Mouse (Mus musculus) Patski (cell line): ENCODE measurements around the gene Stambpl1. TPM values are rescaled to one million over a fixed set of nuclear protein-coding genes. Genes with fewer than 3 reads are reported as not detected.

Source experiments
- ATAC-seq: fragments of 100-300 bp; one replicate; pipeline ENCODE4 v1.8.0; 2021
- CTCF ChIA-PET: fragments of 350-600 bp; sonication (Branson Sonifier 250); formaldehyde crosslinking; loops from one replicate; lab custom pipeline; 2022; ENCODE audit warnings: inconsistent platforms; lab: Charles Lee
- POLR2A ChIA-PET: fragments of 350-600 bp; sonication (Branson Sonifier 250); formaldehyde crosslinking; loops from one replicate; lab custom pipeline; 2022; ENCODE audit warnings: antibody characterized with exemption, inconsistent platforms; lab: Charles Lee
- DNase-seq: peaks from one replicate; pipeline ENCODE4 v3.0.0-alpha.2; 2011; ENCODE audit warnings: low read depth, low spot score
- H3K27me3 ChIP-seq: fragments of 371-371 bp; one replicate; pipeline ENCODE4 v1.5.1; 2021
- CTCF ChIP-seq: fragments of 100-300 bp; IDR thresholded peaks from one replicate; pipeline ENCODE4 v1.5.1; 2021
- in situ Hi-C: fragments of 300-500 bp; cut with MboI; formaldehyde crosslinking; loops from 3 replicates; pipeline ENCODE4 v1.11.1; 2018; ENCODE audit warnings: low pct_unique_long_range_greater_than_20kb, mixed read lengths
- polyA plus RNA-seq: library from polyadenylated mRNA; unstranded; gene quantifications from one replicate; pipeline ENCODE4 v1.2.3, GENCODE M21; 2021

Gene Stambpl1
- polyA plus RNA-seq: 21.6 TPM

DNA sequence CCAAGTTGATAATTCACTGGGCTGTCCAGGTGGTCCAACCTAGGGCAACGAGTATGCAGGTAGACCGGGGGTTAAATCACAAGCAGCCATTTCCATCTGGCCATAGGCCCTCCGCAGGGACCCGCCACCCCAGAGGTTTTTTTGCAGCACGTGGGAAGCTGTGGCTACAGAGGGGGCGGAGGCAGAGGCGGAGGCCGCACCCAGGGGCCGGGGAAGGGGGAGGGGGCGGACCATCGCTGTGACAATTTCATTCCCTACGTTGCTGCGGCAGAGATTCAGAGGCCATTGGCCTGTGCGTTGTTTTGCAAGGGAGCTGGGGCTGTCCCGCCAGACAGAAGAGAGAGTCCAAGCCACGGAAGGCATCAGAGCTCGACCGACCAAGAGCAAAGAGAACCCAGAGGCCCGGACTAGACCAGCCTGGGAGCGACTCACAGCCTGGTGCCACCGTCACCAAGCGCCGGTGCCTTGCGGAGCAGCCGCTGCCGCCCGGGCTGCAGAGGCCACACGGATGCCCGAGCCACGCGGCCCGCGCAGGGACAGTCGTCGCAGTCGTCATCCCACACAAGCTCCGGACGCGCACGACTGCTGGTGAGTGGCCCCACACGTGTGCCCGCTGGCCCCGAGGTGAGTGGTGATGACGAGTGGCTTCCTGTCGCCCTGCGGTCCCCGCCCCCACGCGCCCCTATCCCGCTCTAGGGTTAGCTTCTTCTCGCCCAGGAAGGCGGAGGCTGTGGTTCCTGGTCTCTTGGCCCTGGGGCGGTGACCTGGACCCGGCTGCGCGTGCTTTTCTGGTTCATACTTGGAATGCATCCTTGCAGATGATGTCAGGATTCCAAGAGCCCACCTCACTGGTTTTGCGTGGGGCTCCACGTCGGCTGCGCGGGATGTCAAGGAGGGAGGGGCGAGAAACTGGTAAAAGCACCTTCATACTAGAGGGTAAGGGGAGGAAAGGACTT is at the start of gene Stambpl1:
Gene Stambpl1 (plus strand): TSS at position 222 of the 956 bp plus-strand sequence.
- ChIA-PET CTCF (interaction anchor here (1.2 to 1.3 kb wide), 2 partner anchors 9 to 22 kb away, joined by 3 to 4 read pairs; no protein-coding TSS in a partner anchor), POLR2A (no interaction called here)
- in situ Hi-C loops: no loop called here
- ATAC-seq (peak; percentile 78), DNase-seq (no peak)
- no peak for TF ChIP-seq CTCF
- peaks cover 4% of the 10 kb centered on the region for H3K27me3 ChIP-seq

DNA sequence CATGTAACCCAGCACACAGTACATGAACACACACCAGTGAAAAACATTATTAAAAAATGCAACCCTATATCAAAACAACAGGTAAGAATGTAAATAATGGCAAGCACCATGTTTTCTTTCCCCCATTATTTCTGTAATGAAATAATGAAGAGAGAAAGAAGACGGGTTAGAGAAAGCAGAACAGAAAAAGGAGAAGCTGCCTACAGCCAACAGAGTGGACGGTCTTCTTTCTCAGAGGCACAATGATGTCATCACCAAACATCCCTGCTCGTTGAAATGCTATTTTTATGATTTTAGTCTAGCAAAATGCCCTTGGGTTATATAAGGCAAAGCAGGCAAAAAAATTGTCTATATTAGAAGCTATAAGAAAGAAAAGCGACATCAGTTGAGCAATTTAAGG is 43.6 kb upstream of the Stambpl1 start:
- ChIA-PET POLR2A (no interaction called here), CTCF (interaction anchor here (1.4 kb wide), 1 partner anchor 10 kb away, joined by 4 read pairs; no protein-coding TSS in a partner anchor)
- no peak for ATAC-seq
- in situ Hi-C loops: loop anchor here (25.0 kb wide), 1 partner anchor 761 kb away; the partner anchor contains the start of gene Rnls
- no peak for DNase-seq
- TF ChIP-seq CTCF: no peak
- H3K27me3 ChIP-seq: peaks cover 19% of the 10 kb centered on the region

DNA sequence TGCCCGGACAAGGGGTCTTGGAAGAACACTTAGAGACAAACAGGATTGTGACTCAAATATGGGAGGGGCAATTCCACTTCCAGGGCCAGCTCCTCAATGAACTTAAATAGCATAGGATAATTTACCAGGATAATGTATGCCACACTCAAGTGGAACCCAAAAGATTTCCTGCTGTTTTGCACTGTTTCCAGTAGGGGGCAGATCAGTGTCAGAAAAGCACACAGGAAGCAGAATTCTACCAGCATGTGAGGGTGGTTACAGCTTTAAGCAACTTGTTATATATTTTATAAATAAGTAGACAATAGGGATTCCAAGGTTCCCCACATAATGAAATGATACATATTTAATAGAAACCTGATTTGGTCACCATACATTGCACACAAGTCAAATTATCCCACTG is 40.1 kb upstream of the Stambpl1 start:
- POLR2A ChIA-PET: interaction anchor here (1.0 kb wide), 1 partner anchor 82 kb away, joined by 3 read pairs; no protein-coding TSS in a partner anchor
- CTCF ChIA-PET: interaction anchor here (0.9 to 2.0 kb wide), 17 partner anchors 11 to 181 kb away, joined by 3 to 9 read pairs (median 5); partner anchors contain the start of gene Ankrd22
- peak; percentile 89 for TF ChIP-seq CTCF
- in situ Hi-C loops: no loop called here
- ATAC-seq (no peak), DNase-seq (no peak)
- H3K27me3 ChIP-seq: peaks cover 16% of the 10 kb centered on the region

DNA sequence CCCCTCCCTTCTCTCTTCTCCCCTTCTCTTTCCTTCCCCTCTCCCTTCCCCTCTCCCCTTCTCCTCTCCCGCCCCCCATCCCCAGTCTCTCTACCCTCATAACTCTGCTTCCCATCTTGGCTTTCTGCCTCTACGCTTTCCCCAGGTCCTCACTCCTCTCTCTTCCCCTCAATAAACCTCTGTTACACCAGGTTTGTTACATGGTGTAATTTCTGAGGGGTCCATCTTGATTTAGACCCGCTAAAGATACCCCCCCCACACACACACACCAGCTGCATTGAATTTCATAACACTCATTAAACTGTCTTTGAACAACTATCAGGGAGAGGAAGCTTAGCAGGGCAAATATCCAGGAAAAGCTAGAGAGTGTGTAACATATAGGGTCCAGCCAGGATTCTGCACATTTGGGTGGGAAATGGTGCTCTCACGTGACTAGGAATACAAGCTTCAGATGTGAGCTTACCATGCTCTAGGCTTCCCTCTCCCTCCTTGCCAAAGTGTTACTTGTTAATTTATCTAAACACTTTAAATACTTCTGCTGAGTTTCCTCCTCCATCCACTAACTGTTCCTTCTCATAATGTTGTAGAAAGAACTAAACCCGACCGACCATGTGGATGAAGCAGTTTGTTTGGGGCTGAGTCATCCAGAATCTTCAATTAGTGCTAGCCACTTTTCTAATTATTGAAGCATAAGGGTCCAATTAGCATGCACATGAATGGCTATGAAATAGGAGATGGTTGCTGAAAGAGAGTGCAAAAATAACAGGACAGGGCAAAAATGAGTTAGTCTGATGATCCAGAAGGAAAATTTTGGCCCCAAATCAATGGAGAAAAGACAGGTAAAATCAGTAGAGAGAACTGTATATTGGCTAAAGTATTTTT is 38.5 kb upstream of the Stambpl1 start:
- CTCF ChIA-PET: interaction anchor here (0.8 to 1.1 kb wide), 2 partner anchors 22 to 42 kb away, joined by 3 to 4 read pairs; no protein-coding TSS in a partner anchor
- peaks cover 2% of the 10 kb centered on the region for H3K27me3 ChIP-seq
- DNase-seq (no peak), ATAC-seq (no peak)
- POLR2A ChIA-PET: no interaction called here
- in situ Hi-C loops: no loop called here
- no peak for TF ChIP-seq CTCF

DNA sequence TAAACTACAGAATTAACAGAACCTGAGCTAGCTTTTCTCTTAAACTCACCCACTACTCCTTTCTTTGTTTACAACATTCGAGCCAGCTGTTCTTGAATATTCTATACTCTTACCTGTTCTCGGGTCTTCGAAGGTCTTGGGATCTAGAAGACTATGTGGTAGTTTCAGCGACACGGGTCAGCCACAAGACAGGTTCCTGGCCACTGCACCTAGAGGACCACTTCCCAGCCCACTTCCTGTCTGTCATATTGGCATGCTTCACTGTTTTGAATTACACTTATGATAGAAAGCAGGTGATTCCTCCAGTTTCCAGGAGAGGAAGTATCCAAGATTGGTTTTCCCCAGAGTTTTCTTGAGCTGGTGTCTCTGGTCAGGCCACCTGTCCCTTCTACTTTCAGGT is 29.3 kb upstream of the Stambpl1 start:
- H3K27me3 ChIP-seq: peaks cover 6% of the 10 kb centered on the region
- DNase-seq: no peak
- POLR2A ChIA-PET: interaction anchor here (1.1 kb wide), 1 partner anchor 61 kb away, joined by 4 read pairs; no protein-coding TSS in a partner anchor
- CTCF ChIA-PET: interaction anchor here (1.3 to 1.7 kb wide), 2 partner anchors 11 to 12 kb away, joined by 6 to 8 read pairs; no protein-coding TSS in a partner anchor
- no peak for TF ChIP-seq CTCF
- no peak for ATAC-seq
- in situ Hi-C loops: no loop called here

DNA sequence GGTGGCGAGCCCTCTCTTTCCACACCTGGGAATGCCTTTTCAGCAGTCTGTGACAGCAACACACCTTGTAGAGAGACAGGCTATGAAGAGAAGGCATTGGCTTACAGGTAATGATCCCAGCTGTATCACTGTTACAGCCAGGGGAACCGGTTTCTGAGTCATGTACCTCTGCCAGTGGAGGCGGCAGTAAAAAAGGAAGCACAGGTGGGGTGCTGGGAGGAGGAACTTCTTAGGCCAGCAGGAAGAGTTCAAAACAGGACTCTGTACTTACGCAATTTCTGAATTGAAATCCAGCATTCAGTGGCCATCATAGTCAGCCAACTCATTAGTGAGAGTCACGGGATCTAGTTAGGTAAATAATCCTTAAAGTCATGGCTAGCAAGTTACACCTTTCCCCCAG is 26.1 kb upstream of the Stambpl1 start, which contains the start of gene Ankrd22:
Gene Ankrd22 (minus strand): TSS at position 163 of the 400 bp plus-strand sequence.
- ATAC-seq (no peak), DNase-seq (no peak)
- ChIA-PET CTCF (interaction anchor here (1.3 to 1.8 kb wide), 2 partner anchors 10 to 15 kb away, joined by 3 to 9 read pairs; no protein-coding TSS in a partner anchor), POLR2A (no interaction called here)
- peaks cover 6% of the 10 kb centered on the region for H3K27me3 ChIP-seq
- in situ Hi-C loops: no loop called here
- TF ChIP-seq CTCF: no peak

DNA sequence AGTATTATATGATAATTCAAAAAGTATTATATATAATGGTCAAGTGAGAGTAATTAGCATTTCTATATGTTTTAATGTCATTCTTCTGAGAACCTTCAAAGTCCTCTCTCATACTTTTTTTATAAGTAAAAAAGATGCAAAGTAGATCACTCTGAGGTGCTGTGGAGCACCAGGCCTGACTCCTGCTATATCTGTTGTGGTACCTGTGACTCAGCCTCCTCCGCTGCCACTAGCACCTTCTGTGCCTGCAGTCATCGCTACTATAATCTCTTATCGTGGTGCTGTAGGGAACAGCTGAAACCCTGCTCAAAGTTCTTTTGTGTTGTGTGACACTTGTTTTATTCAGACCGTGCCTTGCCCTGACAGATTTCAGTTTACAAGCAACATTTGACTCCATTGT is 25.6 kb upstream of the Stambpl1 start:
- CTCF ChIA-PET: interaction anchor here (1.8 kb wide), 1 partner anchor 15 kb away, joined by 9 read pairs; no protein-coding TSS in a partner anchor
- in situ Hi-C loops: no loop called here
- DNase-seq (no peak), ATAC-seq (no peak)
- peaks cover 6% of the 10 kb centered on the region for H3K27me3 ChIP-seq
- no peak for TF ChIP-seq CTCF
- POLR2A ChIA-PET: interaction anchor here (0.5 kb wide), 1 partner anchor 26 kb away, joined by 3 read pairs; no protein-coding TSS in a partner anchor

DNA sequence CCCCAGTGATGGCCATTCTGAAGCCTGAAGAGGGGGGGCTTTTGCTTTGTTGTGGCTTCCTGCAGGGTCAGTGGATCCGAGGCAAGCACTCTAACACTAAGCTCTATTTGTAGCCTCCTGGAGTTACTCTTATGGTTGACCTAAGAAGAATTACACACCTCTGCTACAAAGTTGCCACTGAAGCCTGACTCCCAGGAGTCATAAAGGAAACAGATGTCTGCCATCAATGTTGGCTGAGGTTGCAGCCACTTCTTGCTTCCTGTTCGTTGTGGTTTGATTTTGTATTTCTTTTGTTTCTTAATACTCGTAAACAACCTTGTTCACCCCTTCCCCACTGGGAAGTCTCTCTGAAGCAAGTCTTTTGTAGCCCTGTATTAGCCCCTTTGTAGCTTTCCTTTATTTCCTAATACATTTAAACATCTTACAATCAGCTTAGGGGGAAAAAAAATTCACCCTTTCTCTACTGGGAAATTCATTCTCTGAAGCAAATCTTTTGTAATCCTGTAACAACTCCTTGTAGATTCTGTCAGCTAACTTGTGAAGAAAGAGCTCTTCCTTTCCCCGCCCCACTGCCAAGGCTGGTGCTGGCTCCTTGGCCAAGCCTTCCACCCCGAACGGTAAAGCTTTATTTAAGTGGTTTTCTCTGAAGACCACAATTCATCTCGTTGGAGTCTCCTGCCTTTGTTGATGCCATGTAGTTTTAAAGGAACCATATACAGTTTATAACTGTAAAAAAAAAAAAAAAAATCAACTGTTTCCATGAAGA is 23.9 kb upstream of the Stambpl1 start:
- ATAC-seq (no peak), DNase-seq (no peak)
- POLR2A ChIA-PET: no interaction called here
- CTCF ChIA-PET: interaction anchor here (1.3 kb wide), 1 partner anchor 19 kb away, joined by 3 read pairs; no protein-coding TSS in a partner anchor
- H3K27me3 ChIP-seq: peaks cover 6% of the 10 kb centered on the region
- in situ Hi-C loops: no loop called here
- TF ChIP-seq CTCF: no peak

DNA sequence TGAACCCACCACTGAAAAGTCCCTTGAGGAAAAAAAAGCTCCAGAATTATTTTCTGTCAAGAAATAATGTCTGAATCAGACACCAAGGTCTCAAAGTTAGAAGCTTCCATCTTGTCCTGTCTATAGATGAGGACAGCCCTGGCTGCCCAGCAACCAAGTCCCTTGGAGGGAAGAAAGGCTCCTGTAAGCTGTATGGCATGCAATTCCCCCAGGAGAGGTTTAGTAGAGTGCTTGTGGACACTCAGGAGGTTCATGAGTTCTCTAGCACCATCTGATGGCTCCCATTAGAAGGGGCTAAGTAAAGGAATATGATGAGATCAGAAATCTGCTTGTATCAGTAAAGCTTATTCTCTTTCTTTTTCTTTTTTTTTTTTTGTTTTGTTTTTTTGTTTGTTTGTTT is 22.9 kb upstream of the Stambpl1 start:
- DNase-seq (no peak), ATAC-seq (no peak)
- peaks cover 6% of the 10 kb centered on the region for H3K27me3 ChIP-seq
- ChIA-PET CTCF (interaction anchor here (1.3 kb wide), 1 partner anchor 20 kb away, joined by 3 read pairs; no protein-coding TSS in a partner anchor), POLR2A (no interaction called here)
- in situ Hi-C loops: no loop called here
- no peak for TF ChIP-seq CTCF
